Mouse (Mus musculus): ENCODE data around the gene Ifit2. TPM values are rescaled to one million over a fixed set of nuclear protein-coding genes. Genes with fewer than 3 reads are reported as not detected.
"Not testable (repeated sequence)": the region's sequence is repeated elsewhere in the genome, so short reads cannot be mapped to it uniquely, and the experiment has no call there.

Gene Ifit2
- polyA plus RNA-seq, 1 experiment from 2014 or later: 3.1 TPM

GRCm38 (mm10) chr19:34601888-34602287, 51.4 kb downstream of the Ifit2 start, which contains the start of gene Ifit1bl1:
Ifit1bl1 (minus strand) TSS chr19:34601956.
- not testable (repeated sequence) for H3K4me1 ChIP-seq; H3K9ac ChIP-seq; H3K27me3 ChIP-seq (replicated peaks); H3K36me3 ChIP-seq; H3K9me3 ChIP-seq (replicated peaks); H3K4me3 ChIP-seq; H3K27ac ChIP-seq; ATAC-seq; H3K4me2 ChIP-seq
- WGBS (ENCODE audit: insufficient replicate concordance): 23% methylated on average over 1 of the region's 1 CpGs

GRCm38 (mm10) chr19:34605472-34605871, 55.0 kb downstream of the Ifit2 start:
- no peaks in the 10 kb centered on the region for H3K4me1 ChIP-seq
- no peak overlapping the region for H3K4me3 ChIP-seq

GRCm38 (mm10) chr19:34607237-34608051, 57.0 kb downstream of the Ifit2 start, which contains the start of gene Ifit3b:
Ifit3b (plus strand) TSS chr19:34607970.
- H3K4me2 ChIP-seq; H3K27me3 ChIP-seq (replicated peaks); H3K27ac ChIP-seq; H3K4me1 ChIP-seq; H3K9ac ChIP-seq; H3K4me3 ChIP-seq; H3K36me3 ChIP-seq; H3K9me3 ChIP-seq (replicated peaks): not testable (repeated sequence)
- ATAC-seq: peak; percentile 60; the same call in 1 of the 2 replicates
- WGBS (ENCODE audit: insufficient replicate concordance): 31% methylated on average over 4 of the region's 4 CpGs

More at GRCm38 (mm10) chr19:34605472-34605871, 55.0 kb downstream of the Ifit2 start:
- Histone ChIP-seq H3K27ac (no peak overlapping the region), H3K9ac (no peak overlapping the region), H3K4me2 (no peak overlapping the region), H3K9me3 (replicated peaks) (no peaks in the 10 kb centered on the region), H3K36me3 (no peaks in the 10 kb centered on the region), H3K27me3 (replicated peaks) (no peaks in the 10 kb centered on the region)
- 63% methylated on average over 3 of the region's 3 CpGs for WGBS (ENCODE audit: insufficient replicate concordance)
- no peak for ATAC-seq

- WGBS (ENCODE audit: insufficient replicate concordance): 40% methylated on average over 3 of the region's 3 CpGs
- ATAC-seq; H3K4me1 ChIP-seq; H3K27me3 ChIP-seq (replicated peaks); H3K9ac ChIP-seq; H3K36me3 ChIP-seq; H3K9me3 ChIP-seq (replicated peaks); H3K4me2 ChIP-seq; H3K27ac ChIP-seq; H3K4me3 ChIP-seq: not testable (repeated sequence)
Measured at GRCm38 (mm10) chr19:34610118-34610517, 59.6 kb downstream of the Ifit2 start.

- WGBS (ENCODE audit: insufficient replicate concordance): 67% methylated on average over 8 of the region's 11 CpGs
- not testable (repeated sequence) for ATAC-seq
Measured at GRCm38 (mm10) chr19:34612243-34613001, 61.9 kb downstream of the Ifit2 start.

GRCm38 (mm10) chr19:34620871-34621270, 70.4 kb downstream of the Ifit2 start:
- Histone ChIP-seq H3K27ac (no peak overlapping the region), H3K9me3 (replicated peaks) (no peaks in the 10 kb centered on the region), H3K4me1 (no peaks in the 10 kb centered on the region), H3K9ac (no peak overlapping the region), H3K27me3 (replicated peaks) (no peaks in the 10 kb centered on the region), H3K4me2 (no peak overlapping the region), H3K36me3 (no peaks in the 10 kb centered on the region), H3K4me3 (no peak overlapping the region)
- no peak for ATAC-seq
- 69% methylated on average over 5 of the region's 5 CpGs for WGBS (ENCODE audit: insufficient replicate concordance)

More at GRCm38 (mm10) chr19:34612243-34613001, 61.9 kb downstream of the Ifit2 start:
- H3K9ac ChIP-seq; H3K27ac ChIP-seq; H3K36me3 ChIP-seq; H3K4me3 ChIP-seq; H3K27me3 ChIP-seq (replicated peaks); H3K9me3 ChIP-seq (replicated peaks); H3K4me1 ChIP-seq; H3K4me2 ChIP-seq: not testable (repeated sequence)

- ATAC-seq: no peak
- 78% methylated on average over 6 of the region's 6 CpGs for WGBS (ENCODE audit: insufficient replicate concordance)
Measured at GRCm38 (mm10) chr19:34623781-34624180, 73.3 kb downstream of the Ifit2 start.

GRCm38 (mm10) chr19:34624663-34625062, 74.2 kb downstream of the Ifit2 start:
- Histone ChIP-seq H3K4me1 (no peaks in the 10 kb centered on the region), H3K9me3 (replicated peaks) (no peaks in the 10 kb centered on the region), H3K36me3 (no peaks in the 10 kb centered on the region), H3K27ac (no peak overlapping the region), H3K27me3 (replicated peaks) (no peaks in the 10 kb centered on the region), H3K4me3 (no peak overlapping the region), H3K4me2 (no peak overlapping the region), H3K9ac (no peak overlapping the region)
- ATAC-seq: no peak
- WGBS (ENCODE audit: insufficient replicate concordance): 45% methylated on average over 4 of the region's 4 CpGs

More at GRCm38 (mm10) chr19:34623781-34624180, 73.3 kb downstream of the Ifit2 start:
- Histone ChIP-seq H3K27ac (no peak overlapping the region), H3K9me3 (replicated peaks) (no peaks in the 10 kb centered on the region), H3K36me3 (no peaks in the 10 kb centered on the region), H3K27me3 (replicated peaks) (no peaks in the 10 kb centered on the region), H3K4me1 (no peaks in the 10 kb centered on the region), H3K4me3 (no peak overlapping the region), H3K4me2 (no peak overlapping the region), H3K9ac (no peak overlapping the region)

Other genes with a start within 250 kb of the Ifit2 start
- 0.43 and 0.97 TPM in 2 replicates for gene Ch25h, start 75.5 kb upstream of the Ifit2 start, polyA plus RNA-seq (2016; fragmentation: Nextera tagmentation; extraction: Ambion mirVana)
- gene Lipa, start 23.2 kb upstream of the Ifit2 start, polyA plus RNA-seq (2016; fragmentation: Nextera tagmentation; extraction: Ambion mirVana): 33.4 and 35.0 TPM in 2 replicates
- 0.60 and 0.69 TPM in 2 replicates for gene Ifit3, start 32.8 kb downstream of the Ifit2 start, polyA plus RNA-seq (2016; fragmentation: Nextera tagmentation; extraction: Ambion mirVana)
- gene Ifit1bl1, start 51.3 kb downstream of the Ifit2 start, polyA plus RNA-seq (2016; fragmentation: Nextera tagmentation; extraction: Ambion mirVana): 0.07 and 0.08 TPM in 2 replicates
- 0.14 TPM in 1 of 2 replicates, not detected in the other for gene Ifit3b, start 57.3 kb downstream of the Ifit2 start, polyA plus RNA-seq (2016; fragmentation: Nextera tagmentation; extraction: Ambion mirVana)
- not detected in 2 replicates for gene Ifit1bl2, start 90.0 kb downstream of the Ifit2 start, polyA plus RNA-seq (2016; fragmentation: Nextera tagmentation; extraction: Ambion mirVana)
- gene Ifit1, start 90.2 kb downstream of the Ifit2 start, polyA plus RNA-seq (2016; fragmentation: Nextera tagmentation; extraction: Ambion mirVana): 0.26 and 0.51 TPM in 2 replicates
- gene Slc16a12, start 196.6 kb downstream of the Ifit2 start, polyA plus RNA-seq (2016; fragmentation: Nextera tagmentation; extraction: Ambion mirVana): 10.9 and 11.7 TPM in 2 replicates

Data from liver, embryonic 12.5 days (tissue).